Mouse (Mus musculus) neutrophil, adult 83 days (primary cell): ENCODE data around the gene Sirpb1a. TPM values are rescaled to one million over a fixed set of nuclear protein-coding genes. Genes with fewer than 3 reads are reported as not detected.

Experiments
- total RNA-seq, 2 experiments: library from RNA; stranded (reverse); gene quantifications; one replicate each; pipeline ENCODE4 v1.2.4; 2023

Sirpb1a gene
- total RNA-seq, result 10 to 100 TPM; 26.1 to 31.8 TPM

DNA sequence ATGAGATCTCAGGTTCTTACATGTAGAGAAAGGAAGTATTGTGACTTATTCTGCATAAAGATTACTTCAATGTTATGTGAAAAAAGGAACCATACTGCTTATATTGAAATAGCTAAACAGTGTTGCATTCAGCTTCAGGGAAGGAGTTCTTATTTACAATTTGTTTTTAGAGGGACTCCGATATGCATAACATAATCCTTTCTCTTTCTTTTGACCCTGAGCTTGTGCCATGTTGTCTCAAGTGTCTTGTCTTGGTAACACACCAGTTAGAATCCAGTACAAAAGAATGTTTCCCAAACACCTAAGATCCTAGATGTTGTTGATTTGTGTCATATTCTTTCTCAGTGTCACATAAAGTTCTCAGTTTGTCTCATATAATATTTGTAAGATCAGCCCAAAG is at the start of gene Sirpb1a:
Gene Sirpb1a (minus strand): TSS at position 74 of the 400 bp plus-strand sequence.

DNA sequence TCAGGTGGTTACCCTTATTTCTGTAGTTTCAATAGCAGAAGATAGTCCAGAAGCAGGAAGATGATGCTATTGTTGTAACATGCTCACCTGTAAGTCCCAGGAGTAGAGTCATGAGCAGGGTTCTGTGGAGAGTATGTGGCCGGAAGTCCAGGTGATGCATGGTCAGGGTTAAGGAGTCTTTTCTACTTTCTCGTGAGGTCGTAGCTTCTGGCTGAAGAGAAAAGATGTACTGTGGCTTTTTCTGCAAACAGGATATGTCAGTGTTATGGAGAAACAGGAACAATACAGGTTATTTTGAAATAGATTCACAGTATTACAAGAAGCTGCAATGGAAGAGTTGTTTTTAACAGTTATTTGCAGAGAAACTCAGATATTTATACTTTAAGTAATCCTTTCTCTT is 94.3 kb downstream of the Sirpb1a start, which contains the start of gene Gm9733:
Gene Gm9733 (minus strand): TSS at position 240 of the 400 bp plus-strand sequence.

Other genes starting within 250 kb of the Sirpb1a start
- gene Gm9733, start 94.2 kb downstream of the Sirpb1a start, total RNA-seq, result 10 to 100 TPM; 62.1 to 65.6 TPM
- 10 to 100 TPM; 52.9 to 66.5 TPM for gene Sirpb1b, start 148.5 kb upstream of the Sirpb1a start, total RNA-seq